Mouse (Mus musculus) olfactory bulb, adult 2 months (tissue): ENCODE measurements around the gene Cavin4.

Experiments
- CTCF ChIP-seq: fragments of 200-500 bp; IDR thresholded peaks from 2 replicates; pipeline ENCODE4 v1.5.1; 2012; ENCODE audit warnings: low read depth, mild to moderate bottlenecking, low read length, moderate library complexity; ENCODE audit not compliant: insufficient read depth
- POLR2A ChIP-seq: fragments of 200-500 bp; IDR thresholded peaks from 2 replicates; pipeline ENCODE4 v1.6.1; 2012; ENCODE audit warnings: mild to moderate bottlenecking, low read depth, low read length, moderate library complexity; ENCODE audit not compliant: insufficient read depth

DNA sequence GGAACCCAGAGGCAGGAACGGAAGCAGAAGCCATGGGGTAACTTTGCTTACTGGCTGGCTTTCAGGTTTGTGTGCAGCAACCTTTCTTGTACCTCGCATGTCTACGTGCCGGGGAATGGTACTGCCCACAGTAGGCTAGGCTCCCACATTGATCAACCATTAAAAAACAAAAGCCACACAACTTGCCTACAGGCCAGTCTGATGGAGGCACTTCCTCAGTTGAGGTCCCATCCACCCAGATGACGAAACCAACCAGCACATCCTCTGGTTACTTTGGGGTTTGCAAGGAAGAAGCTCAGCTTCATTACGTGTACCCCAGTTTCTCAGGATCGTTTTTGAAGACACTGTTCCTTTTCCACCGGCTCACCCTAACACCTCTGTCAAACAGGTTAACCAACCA is 6.8 kb upstream of the Cavin4 start:
- TF ChIP-seq CTCF (no peak), POLR2A (no peak)
